Mouse (Mus musculus) layer of hippocampus, adult 2 months (tissue): ENCODE measurements at regions not wholly inside any gene's neighbourhood (a gene's known extent, or its start where the extent isn't known, plus 50 kb on each side); places are given as distances from the start of the nearest gene placed in this dataset.

ENCODE experiments used
- DNase-seq, 2 experiments: peaks; one replicate each; pipeline ENCODE4 v3.0.0; 2022; ENCODE audit warnings: low spot score in 2 of 2
- H3K27ac ChIP-seq: fragments of 200-600 bp; 2 replicates; pipeline ENCODE4 v1.8.1; 2022
- H3K4me3 ChIP-seq: fragments of 200-600 bp; 2 replicates; pipeline ENCODE4 v1.8.1; 2022; ENCODE audit warnings: mild to moderate bottlenecking
- CTCF ChIP-seq: fragments of 200-600 bp; conservative IDR thresholded peaks from 2 replicates; pipeline ENCODE4 v1.8.1; 2022; ENCODE audit warnings: antibody characterized with exemption, mild to moderate bottlenecking, moderate library complexity

DNA sequence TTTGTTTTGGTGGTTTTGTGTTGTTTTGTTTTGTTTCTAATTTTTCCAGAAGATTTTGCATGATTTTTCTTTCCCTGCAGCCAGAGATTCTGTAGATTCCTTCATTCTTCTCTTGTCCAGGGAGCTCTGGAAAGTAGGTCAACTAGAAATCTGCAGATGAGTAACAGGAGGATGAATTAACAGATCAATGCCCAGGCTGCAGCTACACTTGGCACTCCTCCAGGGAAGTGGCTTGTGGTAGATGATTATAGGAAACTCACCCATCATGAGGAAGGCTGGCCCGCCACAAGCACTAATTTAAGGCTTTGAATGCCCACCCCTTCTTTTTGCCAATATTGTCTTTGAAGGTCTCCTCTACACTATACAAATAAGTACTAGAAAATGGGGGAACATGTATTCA lies 52.0 kb upstream of the B3gat1 start:
- no peak for DNase-seq
- no peak for TF ChIP-seq CTCF
- no peak overlapping the region for H3K4me3 ChIP-seq
- no peak overlapping the region for H3K27ac ChIP-seq
